Mouse (Mus musculus): ENCODE results near the gene Trim80. TPM values are rescaled to one million over a fixed set of nuclear protein-coding genes. Genes with fewer than 3 reads are reported as not detected.
A peak's percentile ranks its signal among the peaks of the same experiment; 100 is the strongest.

The Trim80 gene
- total and polyA plus RNA-seq, 2 experiments: 0.74 to 2.0 TPM

- WGBS: 75% methylated on average over 9 of the region's 9 CpGs
These were observed 38.1 kb downstream of the Trim80 start for GRCm38 (mm10) chr11:115478296-115478938.

DNA sequence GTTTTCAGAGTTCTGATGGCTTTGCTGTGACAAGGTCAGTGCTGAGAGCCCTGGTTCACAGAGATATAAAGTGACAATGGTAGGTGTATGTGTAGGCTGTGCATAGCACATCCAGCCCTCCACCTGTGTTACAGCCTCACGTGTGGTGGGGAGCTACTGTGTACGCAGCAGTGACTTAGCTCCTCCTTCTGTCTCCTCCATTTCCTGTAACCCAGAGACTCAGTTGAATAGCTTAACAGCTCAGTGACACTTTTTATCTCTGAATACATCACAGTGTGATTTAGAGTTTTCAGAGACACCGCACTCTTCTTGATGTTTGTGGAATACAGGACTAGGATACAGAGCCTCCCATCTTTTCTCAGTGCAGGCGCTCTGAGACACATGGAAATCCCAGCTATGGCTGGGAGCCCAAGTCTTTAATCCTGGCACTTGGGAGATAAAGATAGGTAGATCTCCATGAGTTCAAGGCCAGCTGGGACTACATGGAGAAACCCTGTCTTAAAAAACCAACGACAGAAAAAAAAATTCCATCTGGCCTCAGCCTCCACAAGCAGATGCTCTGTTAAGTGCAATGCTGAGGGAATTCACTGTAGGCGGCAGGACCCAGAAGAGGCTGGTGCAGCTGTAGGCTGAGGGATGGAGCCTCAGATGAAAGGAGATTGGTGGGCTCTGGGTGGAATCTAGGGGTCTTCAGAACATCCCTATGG is 41.4 kb downstream of the Trim80 start:
- H3K79me2 ChIP-seq (ENCODE audit: control insufficient read depth, insufficient read depth, low read length): peaks cover 4% of the 10 kb centered on the region; the same call in 1 of the 2 replicates
- H3K27me3 ChIP-seq (ENCODE audit: control insufficient read depth, insufficient read depth, low read length): no peaks in the 10 kb centered on the region
- H3K9ac ChIP-seq (ENCODE audit: low read depth, low read length): no peak overlapping the region
- H3K36me3 ChIP-seq (ENCODE audit: control insufficient read depth, insufficient read depth, low read length): no peaks in the 10 kb centered on the region
- no peak for DNase-seq (ENCODE audit: extremely low read depth, low read depth, low spot score)
- no peaks in the 10 kb centered on the region for H3K4me1 ChIP-seq (ENCODE audit: control insufficient read depth, insufficient read depth, low read length)
- TF ChIP-seq CTCF (IDR thresholded peaks at IDR 0.05; ENCODE audit: low read depth, low read length) (no peak), POLR2A (IDR thresholded peaks at IDR 0.05; ENCODE audit: extremely low read depth, insufficient read depth, low read length) (no peak)
- WGBS: 86% methylated on average over 6 of the region's 6 CpGs
- no peak overlapping the region for H3K4me3 ChIP-seq (ENCODE audit: insufficient read depth, low read depth, low read length)
- no peak overlapping the region for H3K27ac ChIP-seq (replicated peaks; ENCODE audit: insufficient read depth, low read depth, low read length)

More at GRCm38 (mm10) chr11:115478296-115478938, 38.1 kb downstream of the Trim80 start:
- Histone ChIP-seq H3K4me3 (ENCODE audit: insufficient read depth, low read depth, low read length) (no peak overlapping the region), H3K36me3 (ENCODE audit: control insufficient read depth, insufficient read depth, low read length) (no peaks in the 10 kb centered on the region), H3K4me1 (ENCODE audit: control insufficient read depth, insufficient read depth, low read length) (peaks cover 9% of the 10 kb centered on the region), H3K27me3 (ENCODE audit: control insufficient read depth, insufficient read depth, low read length) (no peaks in the 10 kb centered on the region), H3K9ac (ENCODE audit: low read depth, low read length) (no peak overlapping the region), H3K79me2 (ENCODE audit: control insufficient read depth, insufficient read depth, low read length) (peaks cover 11% of the 10 kb centered on the region; the same call in 1 of the 2 replicates), H3K27ac (replicated peaks; ENCODE audit: insufficient read depth, low read depth, low read length) (no peak overlapping the region)
- no peak for DNase-seq (ENCODE audit: extremely low read depth, low read depth, low spot score)
- TF ChIP-seq POLR2A (IDR thresholded peaks at IDR 0.05; ENCODE audit: extremely low read depth, insufficient read depth, low read length) (no peak), CTCF (IDR thresholded peaks at IDR 0.05; ENCODE audit: low read depth, low read length) (no peak)

GRCm38 (mm10) chr11:115483278-115483677 is 42.9 kb downstream of the Trim80 start:
- H3K4me3 ChIP-seq (ENCODE audit: insufficient read depth, low read depth, low read length): no peak overlapping the region
- no peak overlapping the region for H3K27ac ChIP-seq (replicated peaks; ENCODE audit: insufficient read depth, low read depth, low read length)
- no peaks in the 10 kb centered on the region for H3K36me3 ChIP-seq (ENCODE audit: control insufficient read depth, insufficient read depth, low read length)
- H3K4me1 ChIP-seq (ENCODE audit: control insufficient read depth, insufficient read depth, low read length): no peaks in the 10 kb centered on the region
- TF ChIP-seq POLR2A (IDR thresholded peaks at IDR 0.05; ENCODE audit: extremely low read depth, insufficient read depth, low read length) (no peak), CTCF (IDR thresholded peaks at IDR 0.05; ENCODE audit: low read depth, low read length) (no peak)
- H3K79me2 ChIP-seq (ENCODE audit: control insufficient read depth, insufficient read depth, low read length): no peaks in the 10 kb centered on the region; the same call in 1 of the 2 replicates
- no peaks in the 10 kb centered on the region for H3K27me3 ChIP-seq (ENCODE audit: control insufficient read depth, insufficient read depth, low read length)
- 81% methylated on average over 11 of the region's 11 CpGs for WGBS
- no peak for DNase-seq (ENCODE audit: extremely low read depth, low read depth, low spot score)
- H3K9ac ChIP-seq (ENCODE audit: low read depth, low read length): no peak overlapping the region

GRCm38 (mm10) chr11:115483726-115484125 is 43.4 kb downstream of the Trim80 start:
- Histone ChIP-seq H3K36me3 (ENCODE audit: control insufficient read depth, insufficient read depth, low read length) (no peaks in the 10 kb centered on the region), H3K4me3 (ENCODE audit: insufficient read depth, low read depth, low read length) (no peak overlapping the region), H3K27ac (replicated peaks; ENCODE audit: insufficient read depth, low read depth, low read length) (no peak overlapping the region), H3K9ac (ENCODE audit: low read depth, low read length) (no peak overlapping the region), H3K79me2 (ENCODE audit: control insufficient read depth, insufficient read depth, low read length) (no peaks in the 10 kb centered on the region; the same call in 1 of the 2 replicates), H3K27me3 (ENCODE audit: control insufficient read depth, insufficient read depth, low read length) (no peaks in the 10 kb centered on the region), H3K4me1 (ENCODE audit: control insufficient read depth, insufficient read depth, low read length) (no peaks in the 10 kb centered on the region)
- 18% methylated on average over 6 of the region's 6 CpGs for WGBS
- peak; percentile 49 for DNase-seq (ENCODE audit: extremely low read depth, low read depth, low spot score)
- no peak for TF ChIP-seq POLR2A (IDR thresholded peaks at IDR 0.05; ENCODE audit: extremely low read depth, insufficient read depth, low read length)
- TF ChIP-seq CTCF (IDR thresholded peaks at IDR 0.05; ENCODE audit: low read depth, low read length): peak; percentile 82

GRCm38 (mm10) chr11:115485155-115485554 is 44.8 kb downstream of the Trim80 start:
- WGBS: 92% methylated on average over 12 of the region's 12 CpGs
- H3K9ac ChIP-seq (ENCODE audit: low read depth, low read length): no peak overlapping the region

More at GRCm38 (mm10) chr11:115485155-115485554, 44.8 kb downstream of the Trim80 start:
- H3K36me3 ChIP-seq (ENCODE audit: control insufficient read depth, insufficient read depth, low read length): no peaks in the 10 kb centered on the region
- no peaks in the 10 kb centered on the region; the same call in 1 of the 2 replicates for H3K79me2 ChIP-seq (ENCODE audit: control insufficient read depth, insufficient read depth, low read length)
- H3K4me3 ChIP-seq (ENCODE audit: insufficient read depth, low read depth, low read length): no peak overlapping the region
- no peak for TF ChIP-seq POLR2A (IDR thresholded peaks at IDR 0.05; ENCODE audit: extremely low read depth, insufficient read depth, low read length)
- no peak for TF ChIP-seq CTCF (IDR thresholded peaks at IDR 0.05; ENCODE audit: low read depth, low read length)
- no peaks in the 10 kb centered on the region for H3K4me1 ChIP-seq (ENCODE audit: control insufficient read depth, insufficient read depth, low read length)
- no peak overlapping the region for H3K27ac ChIP-seq (replicated peaks; ENCODE audit: insufficient read depth, low read depth, low read length)
- no peak for DNase-seq (ENCODE audit: extremely low read depth, low read depth, low spot score)
- H3K27me3 ChIP-seq (ENCODE audit: control insufficient read depth, insufficient read depth, low read length): no peaks in the 10 kb centered on the region
